8 mouse cellular contexts compared by ENCODE assay signal in the genomic region with DNA sequence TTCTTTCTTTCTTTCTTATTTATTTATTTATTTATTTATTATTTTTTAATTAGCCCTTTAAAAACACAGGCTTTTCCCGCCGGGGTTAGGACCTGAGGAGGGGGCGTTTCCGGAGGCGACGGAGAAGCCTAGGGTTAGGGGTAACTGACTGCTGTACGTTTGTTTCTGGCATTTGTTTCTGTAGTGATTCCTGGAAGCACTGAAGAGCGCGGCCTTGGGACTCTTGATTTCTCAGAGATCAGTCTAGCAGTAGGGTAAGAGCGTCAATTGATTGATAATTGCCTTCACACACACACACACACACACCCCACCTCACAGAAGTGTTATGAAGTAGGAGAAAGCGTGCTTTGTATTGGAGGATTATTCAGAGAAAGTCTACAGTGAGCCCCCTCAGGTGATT. TPM values are rescaled to one million over a fixed set of nuclear protein-coding genes. Genes with fewer than 3 reads are reported as not detected.
DNase-seq lines count a peak whose midpoint lies in the region; ATAC-seq lines count a peak whose summit lies in the region.

No protein-coding gene starts in this region.

- peak overlapping the region; percentile 92 for H3K9ac ChIP-seq in neural tube, embryonic 13.5 days

- peak; percentile 7 for ATAC-seq in inflammation-experienced regulatory T-cells, adult 6 months
- peak; percentile 41 for ATAC-seq in neural tube, embryonic 13.5 days (ENCODE audit: low read depth)

- WGBS in neural tube, embryonic 13.5 days = 4% methylated on average over 11 of the region's 11 CpGs

- H3K36me3 ChIP-seq in neural tube, embryonic 13.5 days = no peaks in the 10 kb centered on the region

- peak overlapping the region; percentile 90 for H3K4me3 ChIP-seq in neural tube, embryonic 13.5 days

- peak overlapping the region; percentile 86; the same call in 1 of the 2 replicates for H3K27ac ChIP-seq in neural tube, embryonic 13.5 days (replicated peaks)

- H3K9me3 ChIP-seq in neural tube, embryonic 13.5 days = no peaks in the 10 kb centered on the region

- intact Hi-C loops in gastrocnemius, postnatal 36 days (cut with DNase I) = no loop called here

- peaks cover 24% of the 10 kb centered on the region for H3K4me1 ChIP-seq in neural tube, embryonic 13.5 days (replicated peaks)

- H3K4me2 ChIP-seq in neural tube, embryonic 13.5 days = peak overlapping the region; percentile 79

- DNase-seq in adrenal gland, postnatal 10 days = peak; percentile 10
- no peak for DNase-seq in adrenal gland, postnatal 25 days
- DNase-seq in right cerebral cortex, postnatal 10 days (ENCODE audit: low spot score in 2 of 2) = peak; percentile 27
- DNase-seq in right cerebral cortex, postnatal 25 days = no peak
- DNase-seq in Muller cell, postnatal 12 days (ENCODE audit: inconsistent ontology term) = no peak
- no peak for DNase-seq in gastrocnemius, postnatal 36 days

- H3K27me3 ChIP-seq in neural tube, embryonic 13.5 days = peaks cover 12% of the 10 kb centered on the region

RNA-seq across cellular contexts. Expression of a gene that starts 0.6 kb away (rescaled TPM):
- total RNA-seq in adrenal gland, postnatal 10 days (2021) = 10 to 100 TPM; 12.3 to 16.2 TPM
- 18.6 and 19.5 TPM in 2 replicates for total RNA-seq in adrenal gland, postnatal 25 days (2021)
- polyA plus RNA-seq in inflammation-experienced regulatory T-cells, adult 6 months (2017; shearing (Covaris generic)) = 10 to 100 TPM in 2 of 3 experiments, 1 to 10 TPM in 1; 6.7 to 25.0 (median 19.2) TPM
- polyA plus RNA-seq in neural tube, embryonic 13.5 days (2015; fragmentation: Nextera tagmentation; extraction: Ambion mirVana) = 59.3 and 67.2 TPM in 2 replicates
- 1 to 10 TPM; 4.5 to 6.0 TPM for total RNA-seq in gastrocnemius, postnatal 36 days (2021)

RNA-seq across cellular contexts. Expression of a gene that starts 44.1 kb away (rescaled TPM):
- 1 to 10 TPM; 2.4 to 3.4 TPM for total RNA-seq in adrenal gland, postnatal 10 days (2021)
- total RNA-seq in adrenal gland, postnatal 25 days (2021) = 1.1 and 1.7 TPM in 2 replicates
- 10 to 100 TPM; 22.2 to 79.8 (median 44.2) TPM for polyA plus RNA-seq in inflammation-experienced regulatory T-cells, adult 6 months (2017; shearing (Covaris generic))
- 13.4 and 13.6 TPM in 2 replicates for polyA plus RNA-seq in neural tube, embryonic 13.5 days (2015; fragmentation: Nextera tagmentation; extraction: Ambion mirVana)
- 1 to 10 TPM in 1 of 2 experiments, under 1 TPM in 1; 0.49 to 1.4 TPM for total RNA-seq in gastrocnemius, postnatal 36 days (2021)

RNA-seq across cellular contexts. Expression of a gene that starts 46.0 kb away (rescaled TPM):
- total RNA-seq in adrenal gland, postnatal 10 days (2021) = 1 to 10 TPM; 1.4 to 3.3 TPM
- 1.4 and 1.6 TPM in 2 replicates for total RNA-seq in adrenal gland, postnatal 25 days (2021)
- polyA plus RNA-seq in inflammation-experienced regulatory T-cells, adult 6 months (2017; shearing (Covaris generic)) = 1 to 10 TPM in 1 of 3 experiments, under 1 TPM in 2; 0.36 to 2.0 (median 0.63) TPM
- polyA plus RNA-seq in neural tube, embryonic 13.5 days (2015; fragmentation: Nextera tagmentation; extraction: Ambion mirVana) = 0.48 and 0.77 TPM in 2 replicates
- not detected for total RNA-seq in gastrocnemius, postnatal 36 days (2021)

RNA-seq across cellular contexts. Expression of a gene that starts 46.1 kb away (rescaled TPM):
- total RNA-seq in adrenal gland, postnatal 10 days (2021) = 10 to 100 TPM; 53.5 to 71.8 TPM
- 60.8 and 97.3 TPM in 2 replicates for total RNA-seq in adrenal gland, postnatal 25 days (2021)
- 10 to 100 TPM; 33.8 to 41.7 (median 37.1) TPM for polyA plus RNA-seq in inflammation-experienced regulatory T-cells, adult 6 months (2017; shearing (Covaris generic))
- 90.6 and 91.7 TPM in 2 replicates for polyA plus RNA-seq in neural tube, embryonic 13.5 days (2015; fragmentation: Nextera tagmentation; extraction: Ambion mirVana)
- 10 to 100 TPM; 19.1 to 24.9 TPM for total RNA-seq in gastrocnemius, postnatal 36 days (2021)

Comparison
In these comparisons a context has a peak if more than half of its experiments do, and no peak if none do; other contexts are left out.
1. DNase-seq: peak in adrenal gland, postnatal 10 days (single experiment) and right cerebral cortex, postnatal 10 days (2 of 2); none in adrenal gland, postnatal 25 days (single experiment), right cerebral cortex, postnatal 25 days (single experiment), Muller cell, postnatal 12 days (single experiment) and gastrocnemius, postnatal 36 days (0 of 2).